Mouse (Mus musculus): Measurements from ENCODE around the gene Ppp3r2. TPM values are rescaled to one million over a fixed set of nuclear protein-coding genes. Genes with fewer than 3 reads are reported as not detected.
A peak's percentile ranks its signal among the peaks of the same experiment; 100 is the strongest.

Gene Ppp3r2
- polyA plus RNA-seq (2014; fragmentation: Nextera tagmentation; extraction: Ambion mirVana) = 0.09 and 0.16 TPM in 2 replicates

GRCm38 (mm10) chr4:49681812-49682211 lies at the start of gene Ppp3r2:
Ppp3r2 (minus strand) TSS chr4:49682024.
- Histone ChIP-seq H3K36me3 (ENCODE audit: control insufficient read depth, insufficient read depth, low read length) (no peaks in the 10 kb centered on the region), H3K27ac (ENCODE audit: low read depth, low read length) (no peak within 1 kb of the TSS)
- DNase-seq (ENCODE audit: low spot score) = no peak

GRCm38 (mm10) chr4:49729326-49729725 lies 47.5 kb upstream of the Ppp3r2 start:
- H3K27ac ChIP-seq (ENCODE audit: low read depth, low read length) = no peak overlapping the region
- ATAC-seq = no peak
- H3K4me3 ChIP-seq (ENCODE audit: low read depth, low read length) = no peak overlapping the region
- H3K9me3 ChIP-seq (replicated peaks; ENCODE audit: control insufficient read depth, low read length) = no peaks in the 10 kb centered on the region
- no peaks in the 10 kb centered on the region for H3K36me3 ChIP-seq (ENCODE audit: control insufficient read depth, insufficient read depth, low read length)
- no peak overlapping the region for H3K4me2 ChIP-seq (ENCODE audit: low read length)
- no peak overlapping the region for H3K9ac ChIP-seq (ENCODE audit: low read length)
- H3K27me3 ChIP-seq (replicated peaks; ENCODE audit: control insufficient read depth, insufficient read depth, low read length) = no peaks in the 10 kb centered on the region
- no peaks in the 10 kb centered on the region for H3K4me1 ChIP-seq (ENCODE audit: control insufficient read depth, insufficient read depth, low read length)
- whole genome bisulfite sequencing = 65% methylated on average over 3 of the region's 3 CpGs
- no peak for DNase-seq (ENCODE audit: low spot score)

More at GRCm38 (mm10) chr4:49681812-49682211, at the start of gene Ppp3r2:
- H3K9me3 ChIP-seq (replicated peaks; ENCODE audit: control insufficient read depth, low read length) = no peaks in the 10 kb centered on the region
- H3K9ac ChIP-seq (ENCODE audit: low read length) = no peak within 1 kb of the TSS
- WGBS = 89% methylated on average over 13 of the region's 13 CpGs
- no peak within 1 kb of the TSS for H3K4me3 ChIP-seq (ENCODE audit: low read depth, low read length)
- no peak for ATAC-seq
- no peak within 1 kb of the TSS for H3K4me2 ChIP-seq (ENCODE audit: low read length)
- no peaks in the 10 kb centered on the region for H3K27me3 ChIP-seq (replicated peaks; ENCODE audit: control insufficient read depth, insufficient read depth, low read length)
- H3K4me1 ChIP-seq (ENCODE audit: control insufficient read depth, insufficient read depth, low read length) = no peaks in the 10 kb centered on the region

- Histone ChIP-seq H3K4me2 (ENCODE audit: low read length) (no peak overlapping the region), H3K9me3 (replicated peaks; ENCODE audit: control insufficient read depth, low read length) (no peaks in the 10 kb centered on the region), H3K9ac (ENCODE audit: low read length) (no peak overlapping the region), H3K36me3 (ENCODE audit: control insufficient read depth, insufficient read depth, low read length) (no peaks in the 10 kb centered on the region), H3K4me3 (ENCODE audit: low read depth, low read length) (no peak overlapping the region), H3K4me1 (ENCODE audit: control insufficient read depth, insufficient read depth, low read length) (no peaks in the 10 kb centered on the region), H3K27me3 (replicated peaks; ENCODE audit: control insufficient read depth, insufficient read depth, low read length) (no peaks in the 10 kb centered on the region), H3K27ac (ENCODE audit: low read depth, low read length) (no peak overlapping the region)
- WGBS = 92% methylated on average over 2 of the region's 2 CpGs
- ATAC-seq (no peak), DNase-seq (ENCODE audit: low spot score) (no peak)
These were observed 42.1 kb upstream of the Ppp3r2 start for GRCm38 (mm10) chr4:49723908-49724307.

GRCm38 (mm10) chr4:49691405-49692194 lies 9.8 kb upstream of the Ppp3r2 start:
- DNase-seq (ENCODE audit: low spot score) (no peak), ATAC-seq (no peak)
- Histone ChIP-seq H3K4me3 (ENCODE audit: low read depth, low read length) (no peak overlapping the region), H3K9ac (ENCODE audit: low read length) (no peak overlapping the region), H3K9me3 (replicated peaks; ENCODE audit: control insufficient read depth, low read length) (no peaks in the 10 kb centered on the region), H3K27ac (ENCODE audit: low read depth, low read length) (no peak overlapping the region), H3K27me3 (replicated peaks; ENCODE audit: control insufficient read depth, insufficient read depth, low read length) (no peaks in the 10 kb centered on the region), H3K4me2 (ENCODE audit: low read length) (no peak overlapping the region), H3K4me1 (ENCODE audit: control insufficient read depth, insufficient read depth, low read length) (no peaks in the 10 kb centered on the region), H3K36me3 (ENCODE audit: control insufficient read depth, insufficient read depth, low read length) (no peaks in the 10 kb centered on the region)
- 61% methylated on average over 12 of the region's 12 CpGs for WGBS

GRCm38 (mm10) chr4:49688594-49689288 lies 6.9 kb upstream of the Ppp3r2 start:
- no peaks in the 10 kb centered on the region for H3K36me3 ChIP-seq (ENCODE audit: control insufficient read depth, insufficient read depth, low read length)
- H3K4me2 ChIP-seq (ENCODE audit: low read length) = no peak overlapping the region
- no peaks in the 10 kb centered on the region for H3K9me3 ChIP-seq (replicated peaks; ENCODE audit: control insufficient read depth, low read length)
- H3K4me1 ChIP-seq (ENCODE audit: control insufficient read depth, insufficient read depth, low read length) = no peaks in the 10 kb centered on the region
- H3K27ac ChIP-seq (ENCODE audit: low read depth, low read length) = no peak overlapping the region; the same call in 1 of the 2 replicates
- H3K27me3 ChIP-seq (replicated peaks; ENCODE audit: control insufficient read depth, insufficient read depth, low read length) = no peaks in the 10 kb centered on the region
- 6% methylated on average over 9 of the region's 9 CpGs for WGBS
- peak; percentile 88 for DNase-seq (ENCODE audit: low spot score)
- H3K9ac ChIP-seq (ENCODE audit: low read length) = no peak overlapping the region
- ATAC-seq = peak; percentile 95
- H3K4me3 ChIP-seq (ENCODE audit: low read depth, low read length) = no peak overlapping the region

- Histone ChIP-seq H3K27ac (ENCODE audit: low read depth, low read length) (no peak overlapping the region), H3K9me3 (replicated peaks; ENCODE audit: control insufficient read depth, low read length) (no peaks in the 10 kb centered on the region), H3K27me3 (replicated peaks; ENCODE audit: control insufficient read depth, insufficient read depth, low read length) (no peaks in the 10 kb centered on the region), H3K4me1 (ENCODE audit: control insufficient read depth, insufficient read depth, low read length) (no peaks in the 10 kb centered on the region), H3K9ac (ENCODE audit: low read length) (no peak overlapping the region), H3K4me3 (ENCODE audit: low read depth, low read length) (no peak overlapping the region), H3K36me3 (ENCODE audit: control insufficient read depth, insufficient read depth, low read length) (no peaks in the 10 kb centered on the region), H3K4me2 (ENCODE audit: low read length) (no peak overlapping the region)
- WGBS = 93% methylated on average over 11 of the region's 11 CpGs
- DNase-seq (ENCODE audit: low spot score) (no peak), ATAC-seq (no peak)
These were observed 1.5 kb downstream of the Ppp3r2 start for GRCm38 (mm10) chr4:49680171-49680875.

- Histone ChIP-seq H3K27me3 (replicated peaks; ENCODE audit: control insufficient read depth, insufficient read depth, low read length) (no peaks in the 10 kb centered on the region), H3K4me1 (ENCODE audit: control insufficient read depth, insufficient read depth, low read length) (no peaks in the 10 kb centered on the region), H3K9me3 (replicated peaks; ENCODE audit: control insufficient read depth, low read length) (no peaks in the 10 kb centered on the region), H3K27ac (ENCODE audit: low read depth, low read length) (no peak overlapping the region), H3K4me3 (ENCODE audit: low read depth, low read length) (no peak overlapping the region), H3K4me2 (ENCODE audit: low read length) (no peak overlapping the region), H3K36me3 (ENCODE audit: control insufficient read depth, insufficient read depth, low read length) (no peaks in the 10 kb centered on the region), H3K9ac (ENCODE audit: low read length) (no peak overlapping the region)
- no peak for ATAC-seq
- DNase-seq (ENCODE audit: low spot score) = no peak
- WGBS = 76% methylated on average over 7 of the region's 7 CpGs
These were observed 5.0 kb downstream of the Ppp3r2 start for GRCm38 (mm10) chr4:49676790-49677189.

- 95% methylated on average over 6 of the region's 6 CpGs for WGBS
- no peaks in the 10 kb centered on the region for H3K4me1 ChIP-seq (ENCODE audit: control insufficient read depth, insufficient read depth, low read length)
- no peak overlapping the region for H3K4me2 ChIP-seq (ENCODE audit: low read length)
- H3K4me3 ChIP-seq (ENCODE audit: low read depth, low read length) = no peak overlapping the region
- H3K9me3 ChIP-seq (replicated peaks; ENCODE audit: control insufficient read depth, low read length) = no peaks in the 10 kb centered on the region
- no peak for DNase-seq (ENCODE audit: low spot score)
- H3K27ac ChIP-seq (ENCODE audit: low read depth, low read length) = no peak overlapping the region
- no peak for ATAC-seq
- H3K27me3 ChIP-seq (replicated peaks; ENCODE audit: control insufficient read depth, insufficient read depth, low read length) = no peaks in the 10 kb centered on the region
- H3K36me3 ChIP-seq (ENCODE audit: control insufficient read depth, insufficient read depth, low read length) = no peaks in the 10 kb centered on the region
- H3K9ac ChIP-seq (ENCODE audit: low read length) = no peak overlapping the region
These were observed 5.8 kb downstream of the Ppp3r2 start for GRCm38 (mm10) chr4:49676071-49676470.
